Mouse (Mus musculus): ENCODE data around the gene Vmn1r68. TPM values are rescaled to one million over a fixed set of nuclear protein-coding genes. Genes with fewer than 3 reads are reported as not detected.

The Vmn1r68 gene
- total and polyA plus RNA-seq, 3 experiments = not detected

DNA sequence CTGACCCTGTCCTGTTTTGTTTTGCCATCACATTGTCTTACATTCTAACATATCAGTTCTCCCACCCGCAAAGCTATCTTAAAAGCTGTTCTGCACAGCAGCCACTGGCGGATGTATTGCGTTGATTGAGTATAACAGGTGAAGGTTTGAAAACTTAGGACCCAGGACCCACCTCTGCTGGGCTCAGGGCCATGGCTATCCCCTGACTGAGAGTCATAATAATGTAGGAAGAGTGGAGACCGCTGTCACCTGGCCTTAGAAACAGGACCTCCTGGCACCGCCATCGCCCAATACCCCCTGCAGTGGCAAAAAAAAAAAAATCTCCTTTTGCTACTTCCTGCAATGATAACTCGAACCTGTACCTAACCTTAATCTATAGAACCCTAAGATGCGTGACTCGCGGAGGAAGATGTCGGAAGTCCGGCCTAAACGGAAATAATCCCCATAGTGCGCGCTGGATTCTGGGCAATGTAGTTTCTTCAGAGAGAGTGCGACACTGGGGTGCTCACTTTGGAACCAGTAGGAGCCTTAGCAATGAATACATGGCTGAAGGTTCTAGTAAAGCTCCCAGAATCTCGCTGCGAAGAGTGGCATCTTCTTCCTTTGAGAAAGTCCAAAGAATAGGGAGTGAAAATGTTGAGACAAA lies 77.6 kb downstream of the Vmn1r68 start:
- H3K9ac ChIP-seq (ENCODE audit: control insufficient read depth, low read depth, low read length, poor library complexity, severe bottlenecking) = no peak overlapping the region
- no peak for DNase-seq (ENCODE audit: low read depth, low spot score)
- no peaks in the 10 kb centered on the region for H3K4me1 ChIP-seq (ENCODE audit: control insufficient read depth in 1 of 2, insufficient read depth in 2 of 2, low read length in 2 of 2)
- no peak for TF ChIP-seq MAX (IDR thresholded peaks at IDR 0.05; ENCODE audit: low read length)
- TF ChIP-seq MEF2A (IDR thresholded peaks at IDR 0.05; ENCODE audit: extremely low read depth, insufficient replicate concordance, low read depth, low read length, poor library complexity, severe bottlenecking) = no peak
- TF ChIP-seq JUND (IDR thresholded peaks at IDR 0.05; ENCODE audit: low read depth, low read length) = no peak
- no peak for TF ChIP-seq EP300 (IDR thresholded peaks at IDR 0.05; ENCODE audit: low read depth in 1 of 2, low read length in 2 of 2)
- TF ChIP-seq POLR2AphosphoS2 (IDR thresholded peaks at IDR 0.05; ENCODE audit: low read length) = no peak
- TF ChIP-seq E2F4 (IDR thresholded peaks at IDR 0.05; ENCODE audit: borderline replicate concordance, low read depth, low read length) = no peak
- no peak for TF ChIP-seq ELF1 (IDR thresholded peaks at IDR 0.05; ENCODE audit: low read depth, low read length)
- TF ChIP-seq SIN3A (IDR thresholded peaks at IDR 0.05; ENCODE audit: low read length) = no peak
- no peaks in the 10 kb centered on the region for H3K9me3 ChIP-seq (replicated peaks; ENCODE audit: insufficient read depth, low read length)
- H3K79me2 ChIP-seq (ENCODE audit: control insufficient read depth, insufficient read depth, low read length, poor library complexity) = no peaks in the 10 kb centered on the region
- no peaks in the 10 kb centered on the region for H3K36me3 ChIP-seq (ENCODE audit: control insufficient read depth in 1 of 2, insufficient read depth in 2 of 2, low read length in 2 of 2)
- no peak overlapping the region for H3K4me3 ChIP-seq (ENCODE audit: control insufficient read depth in 1 of 2, insufficient read depth in 1 of 2, low read depth in 2 of 2, low read length in 2 of 2)
- H3K27ac ChIP-seq (ENCODE audit: control insufficient read depth, low read depth, low read length) = no peak overlapping the region
- no peaks in the 10 kb centered on the region for H3K27me3 ChIP-seq (ENCODE audit: control insufficient read depth in 1 of 2, insufficient read depth in 2 of 2, low read length in 2 of 2)

DNA sequence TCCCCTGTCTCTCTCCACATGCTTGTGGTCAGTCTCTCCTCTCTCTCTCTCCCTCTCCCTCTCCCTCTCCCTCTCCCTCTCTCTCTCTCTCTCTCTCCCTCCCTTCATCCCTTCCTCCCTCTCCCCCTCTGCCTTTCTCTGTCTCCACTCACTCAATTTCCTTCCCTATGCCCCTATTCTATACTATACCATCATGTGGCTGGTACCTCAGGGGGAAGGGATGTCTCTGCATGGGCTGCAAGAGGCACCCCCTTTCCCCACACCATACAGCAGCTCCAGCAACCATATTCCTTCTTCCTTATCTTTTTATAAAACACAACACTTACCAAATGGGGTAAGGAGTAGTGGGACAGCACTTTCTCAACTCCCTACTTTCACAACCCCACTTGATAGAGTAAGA lies 78.5 kb downstream of the Vmn1r68 start:
- H3K9me3 ChIP-seq (replicated peaks; ENCODE audit: insufficient read depth, low read length) = no peaks in the 10 kb centered on the region
- TF ChIP-seq TBP (IDR thresholded peaks at IDR 0.05; ENCODE audit: low read depth, low read length) = no peak
- TF ChIP-seq EP300 (IDR thresholded peaks at IDR 0.05; ENCODE audit: low read depth in 1 of 2, low read length in 2 of 2) = no peak
- TF ChIP-seq BHLHE40 (IDR thresholded peaks at IDR 0.05; ENCODE audit: borderline replicate concordance, low read depth, low read length) = no peak
- TF ChIP-seq CHD1 (IDR thresholded peaks at IDR 0.05; ENCODE audit: low read depth, low read length) = no peak
- TF ChIP-seq CHD2 (IDR thresholded peaks at IDR 0.05; ENCODE audit: low read length) = no peak
- TF ChIP-seq MYC (IDR thresholded peaks at IDR 0.05; ENCODE audit: low read depth, low read length) = no peak
- no peak for TF ChIP-seq UBTF (IDR thresholded peaks at IDR 0.05; ENCODE audit: borderline replicate concordance, insufficient read depth, low read depth, low read length)
- TF ChIP-seq KAT2A (conservative IDR thresholded peaks at IDR 0.05; ENCODE audit: low read depth, low read length) = no peak
- TF ChIP-seq ETS1 (IDR thresholded peaks at IDR 0.05; ENCODE audit: low read depth, low read length) = no peak
- no peak for TF ChIP-seq GATA1 (IDR thresholded peaks at IDR 0.05; ENCODE audit: low read depth, low read length)
- TF ChIP-seq RCOR1 (IDR thresholded peaks at IDR 0.05; ENCODE audit: low read depth, low read length) = no peak
- H3K27ac ChIP-seq (ENCODE audit: control insufficient read depth, low read depth, low read length) = no peak overlapping the region
- no peaks in the 10 kb centered on the region for H3K4me1 ChIP-seq (ENCODE audit: control insufficient read depth in 1 of 2, insufficient read depth in 2 of 2, low read length in 2 of 2)
- no peaks in the 10 kb centered on the region for H3K36me3 ChIP-seq (ENCODE audit: control insufficient read depth in 1 of 2, insufficient read depth in 2 of 2, low read length in 2 of 2)
- no peak overlapping the region for H3K4me3 ChIP-seq (ENCODE audit: control insufficient read depth in 1 of 2, insufficient read depth in 1 of 2, low read depth in 2 of 2, low read length in 2 of 2)
- no peak overlapping the region for H3K9ac ChIP-seq (ENCODE audit: control insufficient read depth, low read depth, low read length, poor library complexity, severe bottlenecking)
- no peak for DNase-seq (ENCODE audit: low read depth, low spot score)
- no peaks in the 10 kb centered on the region for H3K27me3 ChIP-seq (ENCODE audit: control insufficient read depth in 1 of 2, insufficient read depth in 2 of 2, low read length in 2 of 2)
- no peaks in the 10 kb centered on the region for H3K79me2 ChIP-seq (ENCODE audit: control insufficient read depth, insufficient read depth, low read length, poor library complexity)

Measured in MEL (cell line).